Mouse (Mus musculus) midbrain, embryonic 13.5 days (tissue): ENCODE measurements at regions not wholly inside any gene's neighbourhood (a gene's known extent, or its start where the extent isn't known, plus 50 kb on each side); places are given as distances from the start of the nearest gene placed in this dataset.

Experiments
- ATAC-seq: fragments of 200-750 bp; cut with Nextera tagmentation; 2 replicates; pipeline ENCODE4 v1.8.0; 2017; ENCODE audit warnings: mild to moderate bottlenecking, moderate TSS enrichment, moderate library complexity
- H3K27ac ChIP-seq: fragments of 300-500 bp; sonication (generic); 2 replicates; pipeline ENCODE4 v1.5.1; 2015; ENCODE audit warnings: inconsistent platforms, mild to moderate bottlenecking, moderate library complexity
- H3K27me3 ChIP-seq: fragments of 300-500 bp; sonication (generic); 2 replicates; pipeline ENCODE4 v1.6.1; 2015; ENCODE audit warnings: mild to moderate bottlenecking, inconsistent platforms
- H3K36me3 ChIP-seq: fragments of 300-500 bp; sonication (generic); 2 replicates; pipeline ENCODE4 v1.6.1; 2015; ENCODE audit warnings: mild to moderate bottlenecking, inconsistent platforms
- H3K4me1 ChIP-seq: fragments of 300-500 bp; sonication (generic); replicated peaks from 2 replicates; pipeline ENCODE4 v1.6.1; 2015; ENCODE audit warnings: inconsistent platforms
- H3K4me2 ChIP-seq: fragments of 300-500 bp; sonication (generic); replicated peaks from 2 replicates; pipeline ENCODE4 v1.6.1; 2015; ENCODE audit warnings: moderate library complexity, mild to moderate bottlenecking, inconsistent platforms
- H3K4me3 ChIP-seq: fragments of 300-500 bp; sonication (generic); replicated peaks from 2 replicates; pipeline ENCODE4 v1.5.1; 2015; ENCODE audit warnings: mild to moderate bottlenecking, inconsistent platforms
- H3K9ac ChIP-seq: fragments of 300-500 bp; sonication (generic); replicated peaks from 2 replicates; pipeline ENCODE4 v1.6.1; 2015; ENCODE audit warnings: mild to moderate bottlenecking, inconsistent platforms
- H3K9me3 ChIP-seq: fragments of 300-500 bp; sonication (generic); 2 replicates; pipeline ENCODE4 v1.6.1; 2016; ENCODE audit warnings: mild to moderate bottlenecking, inconsistent platforms
- WGBS: fragments of 180-500 bp; shearing (Covaris S2); methylation state at CpG from one replicate; pipeline ENCODE4 v1.1.7; 2015; 5-methylcytosine and 5-hydroxymethylcytosine counted together

- H3K36me3 ChIP-seq, result no peaks in the 10 kb centered on the region
- no peak overlapping the region for H3K4me3 ChIP-seq
- no peak overlapping the region for H3K9ac ChIP-seq
- no peak for ATAC-seq
- H3K27me3 ChIP-seq, result no peaks in the 10 kb centered on the region
- peaks cover 4% of the 10 kb centered on the region; the same call in 1 of the 2 replicates for H3K9me3 ChIP-seq
- no peak overlapping the region for H3K27ac ChIP-seq
- H3K4me1 ChIP-seq, result peaks cover 9% of the 10 kb centered on the region; the same call in 1 of the 2 replicates
- H3K4me2 ChIP-seq, result no peak overlapping the region
- 89% methylated on average over 14 of the region's 14 CpGs for WGBS
Observed at GRCm38 (mm10) chr17:64200092-64200877, 131.4 kb downstream of the Pja2 start.

DNA sequence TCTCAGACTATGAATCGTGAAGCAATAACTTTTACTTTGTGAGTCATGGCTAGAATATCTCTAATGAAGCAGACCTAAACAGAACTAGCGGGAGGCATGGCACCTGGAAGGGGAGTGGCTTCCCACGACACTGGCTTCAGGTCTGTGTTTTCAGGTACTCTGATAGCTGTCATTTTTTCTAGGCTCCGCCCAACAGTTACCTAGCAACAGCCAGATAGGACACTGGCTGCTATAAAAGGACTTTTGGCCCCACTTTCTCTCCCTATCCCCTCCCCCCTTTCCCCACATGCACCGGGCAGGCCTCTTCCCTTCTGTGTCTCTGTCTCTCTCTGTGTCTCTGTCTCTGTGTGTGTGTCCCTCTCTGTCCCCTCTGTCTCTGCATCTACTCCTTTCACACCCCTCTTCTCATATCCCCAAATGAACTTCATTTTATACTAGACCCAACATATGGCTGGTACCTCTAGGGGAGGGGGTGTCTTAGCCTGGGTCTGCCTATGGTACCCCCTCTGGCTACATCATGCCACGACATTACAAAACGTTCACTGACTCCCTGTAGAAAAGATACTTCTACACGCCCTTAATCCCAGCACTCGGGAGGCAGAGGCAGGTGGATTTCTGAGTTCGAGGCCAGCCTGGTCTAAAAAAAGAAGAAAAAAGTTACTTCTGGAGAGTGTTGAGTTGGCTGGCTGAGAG lies 132.3 kb downstream of the Pja2 start:
- Histone ChIP-seq H3K9ac (no peak overlapping the region), H3K4me3 (no peak overlapping the region), H3K9me3 (peaks cover 4% of the 10 kb centered on the region; the same call in 1 of the 2 replicates), H3K4me1 (peaks cover 9% of the 10 kb centered on the region; the same call in 1 of the 2 replicates), H3K27ac (no peak overlapping the region), H3K4me2 (no peak overlapping the region), H3K36me3 (no peaks in the 10 kb centered on the region), H3K27me3 (no peaks in the 10 kb centered on the region)
- ATAC-seq, result no peak
- WGBS, result 92% methylated on average over 10 of the region's 10 CpGs

- Histone ChIP-seq H3K36me3 (no peaks in the 10 kb centered on the region), H3K4me2 (no peak overlapping the region), H3K4me1 (peaks cover 9% of the 10 kb centered on the region; the same call in 1 of the 2 replicates), H3K27ac (peak overlapping the region; percentile 67), H3K9ac (no peak overlapping the region), H3K9me3 (peaks cover 4% of the 10 kb centered on the region; the same call in 1 of the 2 replicates), H3K4me3 (no peak overlapping the region), H3K27me3 (no peaks in the 10 kb centered on the region)
- WGBS, result 62% methylated on average over 10 of the region's 10 CpGs
- ATAC-seq, result peak; percentile 77
Observed at GRCm38 (mm10) chr17:64196437-64196836, 135.3 kb downstream of the Pja2 start.

DNA sequence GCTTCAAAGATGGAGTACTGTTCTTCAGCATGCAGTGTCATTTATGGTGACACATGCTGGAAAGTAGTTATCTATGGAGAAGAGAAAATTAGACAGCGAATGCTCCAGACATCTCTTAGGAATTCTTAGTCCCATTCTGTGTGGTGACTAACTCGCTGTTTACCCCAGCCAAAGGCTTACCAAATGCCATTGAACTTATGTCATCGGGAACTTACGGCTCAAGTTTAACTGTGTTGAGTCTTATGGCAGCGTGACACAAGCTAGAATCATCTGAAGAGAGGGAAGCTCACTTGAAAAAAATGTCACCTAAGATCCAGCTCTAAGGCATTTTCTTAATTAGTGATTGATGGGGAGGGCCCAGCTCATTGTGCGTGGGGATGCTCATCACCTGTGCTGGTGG lies 138.7 kb downstream of the Pja2 start:
- Histone ChIP-seq H3K36me3 (no peaks in the 10 kb centered on the region), H3K9ac (no peak overlapping the region), H3K27ac (no peak overlapping the region), H3K4me1 (peaks cover 9% of the 10 kb centered on the region; the same call in 1 of the 2 replicates), H3K27me3 (no peaks in the 10 kb centered on the region), H3K9me3 (no peaks in the 10 kb centered on the region), H3K4me3 (no peak overlapping the region), H3K4me2 (no peak overlapping the region)
- WGBS, result 90% methylated on average over 6 of the region's 6 CpGs
- no peak for ATAC-seq
